ENCODE assay signal across 14 mouse cellular contexts in genomic region chr5:74935676-74936075, GRCm38 (mm10).
A peak's percentile ranks its signal among the peaks of the same experiment; 100 is the strongest.
DNase-seq lines count a peak whose midpoint lies in the region; ATAC-seq and TF ChIP-seq lines count a peak whose summit lies in the region.
"Had no signal": no experiment of that assay in that cellular context is flagged by ENCODE, and none has a peak within 500 bp of the region (broad histone marks: within the 10 kb centered on the region; RNA-seq: fewer than 3 reads in every experiment).

No protein-coding gene starts in this region.

- 46% methylated on average over 8 of the region's 8 CpGs for WGBS in intestine, embryonic 16.5 days
- WGBS in forebrain, embryonic 14.5 days = 89% methylated on average over 8 of the region's 8 CpGs

- DNase-seq in kidney, adult 11 months = peak; percentile 30
- no peak for DNase-seq in kidney, adult 18-20 months
- DNase-seq in forebrain, embryonic 14.5 days (ENCODE audit: low spot score) = no peak
- no peak for DNase-seq in urinary bladder, postnatal 36 days (ENCODE audit: low spot score in 2 of 2)
- DNase-seq: lung, postnatal 14 days had no signal

- ATAC-seq in intestine, embryonic 16.5 days = no peak
- no peak for ATAC-seq in forebrain, embryonic 14.5 days
- no peak for ATAC-seq in granulocyte monocyte progenitor cell, adult 5-6 weeks (replicated peaks; ENCODE audit: poor library complexity, severe bottlenecking)
- ATAC-seq: activated CD4-positive, CD25-positive, alpha-beta regulatory T cell, adult 4 months; hindbrain, embryonic 16.5 days; midbrain, embryonic 15.5 days had no signal

- H3K4me3 ChIP-seq in embryonic fibroblast, embryonic 13.5 days (ENCODE audit: insufficient read depth, low read length) = no peak overlapping the region
- no peak overlapping the region for H3K4me3 ChIP-seq in intestine, embryonic 16.5 days (ENCODE audit: low read length)
- no peak overlapping the region for H3K4me3 ChIP-seq in myocyte
- no peak overlapping the region for H3K4me3 ChIP-seq in forebrain, embryonic 14.5 days (ENCODE audit: low read depth, low read length)
- H3K4me3 ChIP-seq: forebrain, embryonic 10.5 days; limb, embryonic 12.5 days; midbrain, embryonic 15.5 days had no signal

- TF ChIP-seq CTCF in embryonic fibroblast, embryonic 13.5 days (IDR thresholded peaks at IDR 0.05; ENCODE audit: borderline replicate concordance, insufficient read depth, low read length) = no peak

- no peaks in the 10 kb centered on the region for H3K27me3 ChIP-seq in intestine, embryonic 16.5 days (replicated peaks; ENCODE audit: control insufficient read depth, insufficient read depth, low read length)
- H3K27me3 ChIP-seq in myocyte (ENCODE audit: control insufficient read depth, insufficient read depth, insufficient read length) = no peaks in the 10 kb centered on the region
- peaks cover 4% of the 10 kb centered on the region; the same call in 1 of the 2 replicates for H3K27me3 ChIP-seq in forebrain, embryonic 14.5 days (replicated peaks; ENCODE audit: control insufficient read depth, insufficient read depth, low read length)
- H3K27me3 ChIP-seq: limb, embryonic 12.5 days had no signal

- H3K4me1 ChIP-seq in embryonic fibroblast, embryonic 13.5 days (ENCODE audit: control insufficient read depth, insufficient read depth, low read length) = peaks cover 6% of the 10 kb centered on the region
- no peaks in the 10 kb centered on the region for H3K4me1 ChIP-seq in intestine, embryonic 16.5 days (ENCODE audit: control insufficient read depth, insufficient read depth, low read length)
- no peaks in the 10 kb centered on the region for H3K4me1 ChIP-seq in forebrain, embryonic 14.5 days (ENCODE audit: control insufficient read depth, insufficient read depth, low read length)
- H3K4me1 ChIP-seq: midbrain, embryonic 15.5 days had no signal

- H3ac ChIP-seq in myocyte (ENCODE audit: control insufficient read depth, insufficient read length) = no peak overlapping the region

- no peaks in the 10 kb centered on the region for H3K79me2 ChIP-seq in myocyte (ENCODE audit: control insufficient read depth, insufficient read depth)

- H3K27ac ChIP-seq in embryonic fibroblast, embryonic 13.5 days (ENCODE audit: insufficient read depth, low read length) = peak overlapping the region; percentile 37
- H3K27ac ChIP-seq in intestine, embryonic 16.5 days (ENCODE audit: low read length) = peak overlapping the region; percentile 41; the same call in 1 of the 2 replicates
- no peak overlapping the region for H3K27ac ChIP-seq in forebrain, embryonic 14.5 days (ENCODE audit: low read depth, low read length)
- H3K27ac ChIP-seq: forebrain, embryonic 10.5 days; midbrain, embryonic 15.5 days had no signal

- TF ChIP-seq POLR2A in embryonic fibroblast, embryonic 13.5 days (IDR thresholded peaks at IDR 0.05; ENCODE audit: low read depth, low read length) = no peak
- no peak for TF ChIP-seq POLR2A in myocyte (IDR thresholded peaks at IDR 0.05; ENCODE audit: insufficient read length, low read depth)

- no peak overlapping the region for H3K4me2 ChIP-seq in intestine, embryonic 16.5 days (ENCODE audit: low read depth, low read length)
- H3K4me2 ChIP-seq in myocyte (ENCODE audit: low read depth) = peak overlapping the region; percentile 63
- H3K4me2 ChIP-seq in forebrain, embryonic 14.5 days (ENCODE audit: low read length) = no peak overlapping the region
- H3K4me2 ChIP-seq: limb, embryonic 12.5 days; midbrain, embryonic 15.5 days had no signal

- no peaks in the 10 kb centered on the region for H3K36me3 ChIP-seq in intestine, embryonic 16.5 days (ENCODE audit: control insufficient read depth, insufficient read depth, low read length)
- no peaks in the 10 kb centered on the region for H3K36me3 ChIP-seq in myocyte (ENCODE audit: control insufficient read depth, insufficient read depth)
- no peaks in the 10 kb centered on the region for H3K36me3 ChIP-seq in forebrain, embryonic 14.5 days (ENCODE audit: control insufficient read depth, insufficient read depth, low read length)
- H3K36me3 ChIP-seq: forebrain, embryonic 10.5 days; limb, embryonic 12.5 days; midbrain, embryonic 15.5 days had no signal

- H3K9ac ChIP-seq in intestine, embryonic 16.5 days (ENCODE audit: low read depth, low read length) = no peak overlapping the region
- no peak overlapping the region for H3K9ac ChIP-seq in forebrain, embryonic 14.5 days (ENCODE audit: low read length)
- H3K9ac ChIP-seq: limb, embryonic 12.5 days; midbrain, embryonic 15.5 days had no signal

- no peaks in the 10 kb centered on the region for H3K9me3 ChIP-seq in intestine, embryonic 16.5 days (ENCODE audit: control insufficient read depth, low read length)
- no peaks in the 10 kb centered on the region for H3K9me3 ChIP-seq in forebrain, embryonic 14.5 days (replicated peaks; ENCODE audit: control insufficient read depth, low read length)
- H3K9me3 ChIP-seq: forebrain, embryonic 10.5 days; limb, embryonic 12.5 days; midbrain, embryonic 15.5 days had no signal

TF ChIP-seq in myocyte, 11 proteins besides CTCF, POLR2A, EP300 and RAD21:
- TF ChIP-seq REST (IDR thresholded peaks at IDR 0.05; ENCODE audit: insufficient read depth, insufficient read length) (no peak), USF1 (IDR thresholded peaks at IDR 0.05; ENCODE audit: low read depth) (no peak), MAX (IDR thresholded peaks at IDR 0.05; ENCODE audit: low read depth) (no peak), MYOD1 (IDR thresholded peaks at IDR 0.05; ENCODE audit: control insufficient read depth in 1 of 3, insufficient read length in 2 of 3, low read depth in 2 of 3) (no peak), TCF12 (IDR thresholded peaks at IDR 0.05; ENCODE audit: insufficient read depth, poor library complexity, severe bottlenecking) (no peak), SRF (IDR thresholded peaks at IDR 0.05; ENCODE audit: control insufficient read depth, insufficient read length, low read depth) (no peak), E2F4 (IDR thresholded peaks at IDR 0.05; ENCODE audit: insufficient read depth) (no peak), CEBPB (IDR thresholded peaks at IDR 0.05; ENCODE audit: insufficient read depth, poor library complexity, severe bottlenecking) (no peak), MYOG (IDR thresholded peaks at IDR 0.05; ENCODE audit: control insufficient read depth in 1 of 3, insufficient read depth in 1 of 3, insufficient read length in 2 of 3, low read depth in 2 of 3) (no peak), TCF3 (IDR thresholded peaks at IDR 0.05; ENCODE audit: insufficient read length, low read depth) (no peak), POLR2AphosphoS2 (IDR thresholded peaks at IDR 0.05; ENCODE audit: insufficient read length, low read depth) (no peak)
